Mouse (Mus musculus) heart, adult 2 months (tissue): ENCODE measurements at regions not wholly inside any gene's neighbourhood (a gene's known extent, or its start where the extent isn't known, plus 50 kb on each side); places are given as distances from the start of the nearest gene placed in this dataset.

Source experiments
- CTCF ChIP-seq: fragments of 200-600 bp; IDR thresholded peaks from 2 replicates; pipeline ENCODE4 v1.8.1; 2022; ENCODE audit warnings: antibody characterized with exemption, mild to moderate bottlenecking, moderate library complexity
- POLR2A ChIP-seq: fragments of 200-500 bp; IDR thresholded peaks from 2 replicates; pipeline ENCODE4 v1.6.1; 2011; ENCODE audit warnings: mild to moderate bottlenecking, low read depth, low read length, control low read depth; ENCODE audit not compliant: insufficient read depth

DNA sequence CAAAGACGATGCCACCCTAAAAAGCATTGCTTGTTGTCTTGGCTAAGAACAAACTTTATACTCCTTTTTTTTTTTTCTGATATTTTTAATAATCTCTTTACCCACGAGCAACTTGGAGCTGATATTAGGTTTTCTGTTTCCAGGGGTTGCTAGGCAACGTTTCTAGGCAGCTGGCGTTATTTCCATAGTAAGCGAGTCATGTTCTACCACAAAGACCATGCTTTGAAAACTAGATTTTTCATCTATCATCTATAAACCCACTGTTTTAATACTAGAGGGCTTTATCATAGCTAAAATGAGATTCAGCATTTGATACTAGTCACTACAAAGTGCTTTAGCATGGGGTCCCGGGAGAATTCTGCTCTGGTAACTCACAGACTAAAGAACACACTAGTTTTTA, 358.1 kb downstream of the Sec23a start:
- TF ChIP-seq POLR2A (no peak), CTCF (no peak)
